In the genomic region with DNA sequence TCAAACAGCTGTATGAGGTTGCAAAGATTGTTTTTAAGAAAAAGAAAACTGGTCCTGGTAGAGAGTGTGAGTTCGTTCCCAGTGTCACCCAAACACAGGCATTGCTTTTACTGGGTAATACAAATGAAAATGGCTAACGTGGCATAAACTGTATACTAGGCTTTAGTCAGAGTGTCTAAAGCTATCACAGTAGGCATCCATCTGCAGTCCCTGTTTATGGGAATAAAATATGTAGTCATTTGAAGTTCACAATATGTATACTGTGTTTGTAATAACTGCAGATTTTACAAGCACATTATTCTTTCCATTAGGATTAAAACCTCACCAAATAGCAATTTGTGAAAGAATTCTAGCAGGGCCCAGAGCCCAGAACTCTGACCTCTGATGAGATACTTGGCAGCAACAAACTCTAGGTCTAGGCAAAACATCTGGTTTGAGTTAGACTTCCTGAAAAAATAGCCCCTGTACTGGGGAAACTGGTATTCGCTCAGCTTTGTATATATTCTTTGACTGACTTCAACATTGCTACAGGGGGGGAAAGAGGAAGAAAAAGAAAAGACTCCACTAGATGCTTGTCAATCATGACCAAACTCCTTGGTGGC, we compare ENCODE assay signal across 9 mouse cellular contexts.
A peak's percentile ranks its signal among the peaks of the same experiment; 100 is the strongest.
DNase-seq lines count a peak whose midpoint lies in the region; ATAC-seq and TF ChIP-seq lines count a peak whose summit lies in the region.
"Had no signal": no experiment of that assay in that cellular context is flagged by ENCODE, and none has a peak within 500 bp of the region (broad histone marks: within the 10 kb centered on the region; RNA-seq: fewer than 3 reads in every experiment).

No protein-coding gene starts in this region.

- H3K4me3 ChIP-seq in MEL (ENCODE audit: control insufficient read depth in 1 of 2, insufficient read depth in 1 of 2, low read depth in 2 of 2, low read length in 2 of 2): no peak overlapping the region
- H3K4me3 ChIP-seq in limb, embryonic 14.5 days (replicated peaks; ENCODE audit: low read length): no peak overlapping the region

- intact Hi-C loops in gastrocnemius, postnatal 14 days (cut with DNase I; ENCODE audit: low total_unique reads): no loop called here
- intact Hi-C loops in left cerebral cortex, postnatal 4 days (cut with DNase I): no loop called here

- TF ChIP-seq POLR2A in MEL (IDR thresholded peaks at IDR 0.05; ENCODE audit: control insufficient read depth in 1 of 2, insufficient read depth in 1 of 2, low read depth in 1 of 2, low read length in 2 of 2, poor library complexity in 1 of 2): no peak
- TF ChIP-seq POLR2A in limb, embryonic 14.5 days (IDR thresholded peaks at IDR 0.05; ENCODE audit: borderline replicate concordance, extremely low read depth, insufficient read depth, insufficient read length): no peak

- no peak overlapping the region for H3K9ac ChIP-seq in MEL (ENCODE audit: control insufficient read depth, low read depth, low read length, poor library complexity, severe bottlenecking)
- H3K9ac ChIP-seq in limb, embryonic 14.5 days (ENCODE audit: low read depth, low read length, severe bottlenecking): no peak overlapping the region

- no peak overlapping the region for H3K27ac ChIP-seq in MEL (ENCODE audit: control insufficient read depth, low read depth, low read length)
- 0 out of 2 replicates have a peak overlapping the region, but pooled peaks have one; percentile 38 for H3K27ac ChIP-seq in limb, embryonic 14.5 days (replicated peaks; ENCODE audit: low read depth, low read length)

- 25% methylated on average over 3 of the region's 3 CpGs for whole genome bisulfite sequencing in limb, embryonic 14.5 days

- no peak overlapping the region for H3K4me2 ChIP-seq in limb, embryonic 14.5 days (replicated peaks; ENCODE audit: low read depth, low read length, severe bottlenecking)

- TF ChIP-seq CTCF in MEL (IDR thresholded peaks at IDR 0.05 in 2 of 3, conservative IDR thresholded peaks at IDR 0.05 in 1 of 3; ENCODE audit: control insufficient read depth in 1 of 3, insufficient read depth in 1 of 3, low read depth in 2 of 3, low read length in 3 of 3, poor library complexity in 1 of 3, severe bottlenecking in 1 of 3): no peak

- no peak for TF ChIP-seq RAD21 in MEL (IDR thresholded peaks at IDR 0.05; ENCODE audit: low read depth, low read length)

- peaks cover 15 to 22% of the 10 kb centered on the region in 2 experiments for H3K4me1 ChIP-seq in MEL (ENCODE audit: control insufficient read depth in 1 of 2, insufficient read depth in 2 of 2, low read length in 2 of 2)
- peaks cover 46% of the 10 kb centered on the region for H3K4me1 ChIP-seq in limb, embryonic 14.5 days (ENCODE audit: control insufficient read depth, insufficient read depth, low read length)

- ATAC-seq in limb, embryonic 14.5 days (ENCODE audit: low FRiP score, low read depth): no peak

- H3K27me3 ChIP-seq in MEL (ENCODE audit: control insufficient read depth in 1 of 2, insufficient read depth in 2 of 2, low read length in 2 of 2): no peaks in the 10 kb centered on the region
- H3K27me3 ChIP-seq in limb, embryonic 14.5 days (ENCODE audit: control insufficient read depth, insufficient read depth, low read length): no peaks in the 10 kb centered on the region

- no peak for TF ChIP-seq EP300 in MEL (IDR thresholded peaks at IDR 0.05; ENCODE audit: low read depth in 1 of 2, low read length in 2 of 2)

- peak; percentile 33 for DNase-seq in gastrocnemius, postnatal 14 days
- DNase-seq in gastrocnemius, postnatal 25 days: no peak
- peak; percentile 45 for DNase-seq in MEL (ENCODE audit: low read depth, low spot score)
- peak; percentile 53 for DNase-seq in forelimb bud, embryonic 11.5 days (ENCODE audit: low read depth, low spot score)
- peak; percentile 64 for DNase-seq in limb, embryonic 14.5 days (ENCODE audit: low spot score)
- no peak for DNase-seq in left cerebral cortex, postnatal 4 days
- no peak for DNase-seq in right cerebral cortex, adult 2 months (ENCODE audit: low spot score in 2 of 2)
- DNase-seq in ovary, postnatal 14 days (ENCODE audit: low spot score): no peak
- DNase-seq: B cell, adult 2 months had no signal

- no peaks in the 10 kb centered on the region for H3K79me2 ChIP-seq in MEL (ENCODE audit: control insufficient read depth, insufficient read depth, low read length, poor library complexity)

- H3K9me3 ChIP-seq in MEL (replicated peaks; ENCODE audit: insufficient read depth, low read length): no peaks in the 10 kb centered on the region
- no peaks in the 10 kb centered on the region for H3K9me3 ChIP-seq in limb, embryonic 14.5 days (ENCODE audit: control insufficient read depth, low read length)

- H3K36me3 ChIP-seq in MEL (ENCODE audit: control insufficient read depth in 1 of 2, insufficient read depth in 2 of 2, low read length in 2 of 2): peaks cover 0 to 39% of the 10 kb centered on the region in 2 experiments; a peak in 2 of 4 replicates
- H3K36me3 ChIP-seq in limb, embryonic 14.5 days (ENCODE audit: control insufficient read depth, insufficient read depth, low read length): no peaks in the 10 kb centered on the region

TF ChIP-seq in MEL, 35 proteins besides CTCF, POLR2A, EP300 and RAD21:
- no peak for TF ChIP-seq GABPA (IDR thresholded peaks at IDR 0.05; ENCODE audit: low read depth, low read length)
- no peak for TF ChIP-seq CHD1 (IDR thresholded peaks at IDR 0.05; ENCODE audit: low read depth, low read length)
- TF ChIP-seq MYC (IDR thresholded peaks at IDR 0.05; ENCODE audit: low read depth, low read length): no peak
- no peak for TF ChIP-seq ZC3H11A (IDR thresholded peaks at IDR 0.05; ENCODE audit: low read depth, low read length)
- no peak for TF ChIP-seq TAL1 (IDR thresholded peaks at IDR 0.05; ENCODE audit: low read length)
- TF ChIP-seq MAX (IDR thresholded peaks at IDR 0.05; ENCODE audit: low read length): no peak
- no peak for TF ChIP-seq POLR2AphosphoS5 (IDR thresholded peaks at IDR 0.05; ENCODE audit: borderline replicate concordance, low read depth, low read length)
- no peak for TF ChIP-seq ZKSCAN1 (IDR thresholded peaks at IDR 0.05; ENCODE audit: low read depth, low read length)

Comparison
In these comparisons a context has a peak if more than half of its experiments do, and no peak if none do; other contexts are left out.
1. DNase-seq: peak in gastrocnemius, postnatal 14 days (single experiment), MEL (single experiment), forelimb bud, embryonic 11.5 days (single experiment) and limb, embryonic 14.5 days (single experiment); none in gastrocnemius, postnatal 25 days (single experiment), left cerebral cortex, postnatal 4 days (single experiment), right cerebral cortex, adult 2 months (0 of 2) and ovary, postnatal 14 days (single experiment).